Mouse (Mus musculus) lung, postnatal 0 days (tissue): ENCODE results near the gene Eef1akmt2. TPM values are rescaled to one million over a fixed set of nuclear protein-coding genes. Genes with fewer than 3 reads are reported as not detected.

ENCODE experiments used
- ATAC-seq: fragments of 200-750 bp; cut with Nextera tagmentation; 2 replicates; pipeline ENCODE4 v1.8.0; 2017; ENCODE audit warnings: moderate library complexity
- DNase-seq: peaks from one replicate; pipeline ENCODE4 v3.0.0-alpha.2; 2016; ENCODE audit warnings: low spot score
- H3K27ac ChIP-seq: fragments of 300-500 bp; sonication (generic); 2 replicates; pipeline ENCODE4 v1.5.1; 2014; ENCODE audit warnings: antibody characterized with exemption, mild to moderate bottlenecking, low read length, mixed read lengths
- H3K27me3 ChIP-seq: fragments of 300-500 bp; sonication (generic); replicated peaks from 2 replicates; pipeline ENCODE4 v1.6.1; 2014; ENCODE audit warnings: low read length, mixed read lengths; ENCODE audit not compliant: insufficient read depth
- H3K36me3 ChIP-seq: fragments of 300-500 bp; sonication (generic); 2 replicates; pipeline ENCODE4 v1.6.1; 2014; ENCODE audit warnings: low read length, mixed read lengths; ENCODE audit not compliant: insufficient read depth
- H3K4me1 ChIP-seq: fragments of 300-500 bp; sonication (generic); 2 replicates; pipeline ENCODE4 v1.6.1; 2014; ENCODE audit warnings: antibody characterized with exemption, low read depth, low read length, mixed read lengths; ENCODE audit not compliant: insufficient read depth
- H3K4me2 ChIP-seq: fragments of 300-500 bp; sonication (generic); replicated peaks from 2 replicates; pipeline ENCODE4 v1.6.1; 2014; ENCODE audit warnings: low read depth, mild to moderate bottlenecking, low read length, moderate library complexity, mixed read lengths
- H3K4me3 ChIP-seq: fragments of 300-500 bp; sonication (generic); 2 replicates; pipeline ENCODE4 v1.5.1; 2014; ENCODE audit warnings: low read depth, low read length
- H3K9ac ChIP-seq: fragments of 300-500 bp; sonication (generic); replicated peaks from 2 replicates; pipeline ENCODE4 v1.6.1; 2014; ENCODE audit warnings: low read depth, mild to moderate bottlenecking
- H3K9me3 ChIP-seq: fragments of 300-500 bp; sonication (generic); 2 replicates; pipeline ENCODE4 v1.6.1; 2016; ENCODE audit warnings: low read length, mixed read lengths
- CTCF ChIP-seq: IDR thresholded peaks from 2 replicates; pipeline ENCODE4 v1.5.1; 2016; ENCODE audit warnings: antibody characterized with exemption, mild to moderate bottlenecking
- EP300 ChIP-seq: IDR thresholded peaks from 2 replicates; pipeline ENCODE4 v1.6.1; 2016; ENCODE audit warnings: antibody characterized with exemption, mild to moderate bottlenecking, control low read depth
- WGBS: fragments of 180-500 bp; shearing (Covaris S2); extraction: QIAGEN DNeasy Blood & Tissue Kit; methylation state at CpG from one replicate; pipeline ENCODE4 v1.1.7; 2014; 5-methylcytosine and 5-hydroxymethylcytosine counted together
- polyA plus RNA-seq: library from polyadenylated mRNA; unstranded; fragments of >200 nt; fragmentation: Nextera tagmentation; extraction: Ambion mirVana; gene quantifications from 2 replicates; pipeline ENCODE4 v1.2.1, GENCODE M21; 2015

Gene Eef1akmt2
- polyA plus RNA-seq, 1 experiment from 2014 or later, result 34.5 TPM

DNA sequence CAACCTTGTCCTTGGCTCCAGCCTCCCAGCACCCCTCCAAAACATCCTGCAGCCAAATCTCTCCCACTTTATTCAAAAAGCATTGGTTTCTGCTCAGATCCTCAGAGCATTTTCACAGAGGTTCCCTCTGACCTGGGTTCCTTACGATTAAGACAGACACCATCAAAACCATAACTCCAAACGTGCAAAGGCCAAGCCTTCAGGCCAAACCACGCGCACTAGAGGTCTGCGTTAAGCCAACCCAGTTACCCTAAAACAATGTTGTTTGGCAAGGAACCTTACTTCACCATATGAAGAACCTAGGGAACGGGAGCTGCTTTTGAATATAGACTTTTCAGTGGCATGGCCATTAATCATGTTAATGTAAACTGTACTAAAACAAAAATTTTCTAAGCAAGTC is 42.8 kb downstream of the Eef1akmt2 start:
- Histone ChIP-seq H3K36me3 (no peaks in the 10 kb centered on the region), H3K27ac (peak overlapping the region; percentile 76), H3K4me2 (no peak overlapping the region; the same call in 1 of the 2 replicates), H3K9me3 (no peaks in the 10 kb centered on the region), H3K9ac (no peak overlapping the region), H3K4me1 (peaks cover 28% of the 10 kb centered on the region), H3K4me3 (no peak overlapping the region), H3K27me3 (no peaks in the 10 kb centered on the region)
- no peak for TF ChIP-seq CTCF
- no peak for TF ChIP-seq EP300
- 32% methylated on average over 6 of the region's 6 CpGs for WGBS
- no peak for DNase-seq
- ATAC-seq, result no peak

DNA sequence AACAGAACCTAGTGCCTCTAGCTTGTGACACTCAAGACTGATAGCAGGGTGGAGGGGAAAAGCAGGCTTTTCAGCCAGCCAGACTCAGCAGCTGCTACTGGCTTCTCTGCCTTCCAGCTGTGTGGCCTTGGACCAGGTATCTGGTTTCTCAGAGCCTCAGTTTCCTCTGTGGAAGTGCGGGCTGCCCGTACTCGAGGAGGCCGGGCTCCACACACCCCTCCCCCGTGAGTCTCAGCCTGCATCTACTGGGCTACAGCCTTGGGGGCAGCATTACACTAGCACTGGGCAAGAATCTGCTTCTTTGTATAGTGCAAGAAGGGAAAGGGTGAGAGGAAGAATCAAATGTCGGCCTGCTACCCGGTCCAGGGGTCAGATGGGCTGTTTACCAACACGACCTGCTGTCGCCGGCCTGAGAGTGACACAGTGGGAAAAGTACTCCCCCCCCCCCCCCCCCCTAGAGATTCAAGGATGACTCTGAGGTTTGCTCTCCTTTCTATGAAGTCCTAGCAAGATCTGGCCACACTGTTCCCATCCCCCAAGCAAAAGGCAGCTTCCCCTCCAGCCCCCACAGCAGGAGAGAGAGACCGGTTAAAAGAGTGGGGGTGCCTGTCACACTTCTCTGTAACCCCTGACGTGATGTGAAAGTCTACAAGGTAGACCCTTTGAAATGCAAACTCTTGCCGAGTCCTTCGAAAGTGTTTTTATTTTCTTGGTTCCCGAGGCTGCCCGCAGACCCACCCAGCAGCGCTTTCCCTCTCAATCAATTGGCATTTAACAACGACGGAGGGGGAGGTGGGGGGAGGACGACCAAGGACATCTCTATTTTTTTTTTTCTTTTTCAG is 43.4 kb downstream of the Eef1akmt2 start:
- Histone ChIP-seq H3K4me2 (peak overlapping the region; percentile 25; the same call in 1 of the 2 replicates), H3K4me1 (peaks cover 33% of the 10 kb centered on the region), H3K4me3 (no peak overlapping the region), H3K27ac (peak overlapping the region; percentile 80), H3K9me3 (no peaks in the 10 kb centered on the region), H3K9ac (no peak overlapping the region), H3K27me3 (no peaks in the 10 kb centered on the region), H3K36me3 (no peaks in the 10 kb centered on the region)
- no peak for ATAC-seq
- DNase-seq, result peak; percentile 36
- WGBS, result 11% methylated on average over 20 of the region's 20 CpGs
- peak; percentile 34 for TF ChIP-seq CTCF
- no peak for TF ChIP-seq EP300

- H3K9ac ChIP-seq, result no peak overlapping the region
- no peak overlapping the region; the same call in 1 of the 2 replicates for H3K4me2 ChIP-seq
- ATAC-seq (no peak), DNase-seq (no peak)
- no peaks in the 10 kb centered on the region for H3K27me3 ChIP-seq
- 46% methylated on average over 7 of the region's 7 CpGs for WGBS
- TF ChIP-seq EP300, result no peak
- TF ChIP-seq CTCF, result no peak
- H3K9me3 ChIP-seq, result no peaks in the 10 kb centered on the region
- peaks cover 41% of the 10 kb centered on the region for H3K4me1 ChIP-seq
- peak overlapping the region; percentile 80 for H3K27ac ChIP-seq
- H3K4me3 ChIP-seq, result no peak overlapping the region
- H3K36me3 ChIP-seq, result no peaks in the 10 kb centered on the region
Measured at GRCm38 (mm10) chr7:132808051-132808796, 44.2 kb downstream of the Eef1akmt2 start.

- H3K27me3 ChIP-seq, result no peaks in the 10 kb centered on the region
- ATAC-seq (peak; percentile 47), DNase-seq (peak; percentile 77)
- H3K4me3 ChIP-seq, result no peak overlapping the region
- peaks cover 52% of the 10 kb centered on the region for H3K4me1 ChIP-seq
- peak overlapping the region; percentile 80 for H3K27ac ChIP-seq
- H3K36me3 ChIP-seq, result no peaks in the 10 kb centered on the region
- no peaks in the 10 kb centered on the region for H3K9me3 ChIP-seq
- TF ChIP-seq EP300 (no peak), CTCF (no peak)
- 59% methylated on average over 13 of the region's 13 CpGs for WGBS
- H3K9ac ChIP-seq, result no peak overlapping the region
- no peak overlapping the region for H3K4me2 ChIP-seq
Measured at GRCm38 (mm10) chr7:132806926-132807857, 45.3 kb downstream of the Eef1akmt2 start.

- no peak overlapping the region for H3K4me3 ChIP-seq
- peaks cover 60% of the 10 kb centered on the region for H3K4me1 ChIP-seq
- no peak overlapping the region for H3K4me2 ChIP-seq
- ATAC-seq, result no peak
- H3K27ac ChIP-seq, result peak overlapping the region; percentile 80
- H3K27me3 ChIP-seq, result no peaks in the 10 kb centered on the region
- DNase-seq, result no peak
- no peaks in the 10 kb centered on the region for H3K9me3 ChIP-seq
- 55% methylated on average over 5 of the region's 5 CpGs for WGBS
- no peaks in the 10 kb centered on the region for H3K36me3 ChIP-seq
- no peak for TF ChIP-seq CTCF
- TF ChIP-seq EP300, result no peak
- H3K9ac ChIP-seq, result no peak overlapping the region
Measured at GRCm38 (mm10) chr7:132806286-132806685, 46.2 kb downstream of the Eef1akmt2 start.
